Mouse (Mus musculus): ENCODE measurements around the gene Ddx56.

DNA sequence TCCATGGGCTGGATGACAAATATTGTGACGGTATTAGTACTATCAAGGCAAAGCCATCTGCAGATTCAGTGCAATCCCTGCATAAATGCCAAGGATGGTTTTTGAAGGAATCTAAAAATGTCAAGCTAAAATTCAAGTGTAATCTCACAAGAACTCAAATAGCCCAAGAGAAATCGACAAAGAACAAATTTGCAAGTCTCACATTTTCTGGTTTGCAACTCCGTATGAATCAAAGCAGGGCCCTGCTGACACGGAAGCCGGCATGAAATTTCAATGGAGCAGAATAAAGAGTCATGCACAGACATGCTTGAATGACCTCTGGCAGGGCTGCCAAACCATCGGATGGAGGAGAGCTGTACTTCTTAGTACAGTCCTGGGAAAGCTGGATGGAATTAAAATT, 47.6 kb downstream of the Ddx56 start:
- TF ChIP-seq CTCF (IDR thresholded peaks at IDR 0.05; ENCODE audit: low read depth) (no peak), EP300 (optimal IDR thresholded peaks at IDR 0.05) (no peak)
